9 mouse cellular contexts compared by ENCODE assay signal in the genomic region with DNA sequence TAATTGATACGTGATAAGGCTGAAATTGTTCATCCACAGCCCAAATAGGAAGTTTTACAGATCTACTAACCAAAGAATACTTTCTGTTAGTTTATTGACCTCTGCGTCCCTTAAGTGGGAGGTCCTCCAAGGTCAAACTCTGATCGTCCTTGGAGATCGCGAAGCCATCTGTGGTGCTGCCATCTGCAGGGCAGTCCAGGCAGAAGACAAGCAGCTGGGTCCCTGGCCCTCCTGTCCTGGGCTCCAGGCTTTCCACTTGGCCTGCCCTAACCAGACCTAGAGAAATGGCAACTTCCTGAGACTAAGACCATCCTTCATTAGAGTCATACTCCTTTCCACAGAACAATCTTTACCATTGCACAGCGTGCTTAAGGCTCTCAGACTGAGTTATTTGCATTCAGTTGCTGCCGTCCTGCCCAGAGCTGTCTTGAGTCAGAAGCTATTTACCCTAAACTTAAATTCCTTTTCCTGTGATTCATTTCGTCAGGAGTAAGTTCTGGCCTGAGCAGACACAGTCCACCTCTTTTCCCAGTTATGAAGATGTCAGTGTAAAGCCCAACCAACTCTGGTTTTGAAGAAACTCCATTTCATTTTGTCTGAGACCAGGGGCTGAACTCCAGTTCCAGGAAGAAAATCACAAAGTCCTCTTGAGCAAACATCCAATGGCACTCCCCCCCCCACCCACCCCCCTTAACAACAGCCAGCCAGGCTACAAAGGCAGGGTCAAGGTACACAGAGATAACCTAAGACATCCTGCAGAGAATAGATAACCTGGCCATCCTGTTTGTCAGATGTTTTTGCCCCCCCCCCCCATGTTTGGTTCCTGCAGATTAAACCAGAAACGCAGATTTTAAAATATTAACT. TPM values are rescaled to one million over a fixed set of nuclear protein-coding genes. Genes with fewer than 3 reads are reported as not detected.
A peak's percentile ranks its signal among the peaks of the same experiment; 100 is the strongest.
DNase-seq lines count a peak whose midpoint lies in the region; ATAC-seq and TF ChIP-seq lines count a peak whose summit lies in the region.
"Had no signal": no experiment of that assay in that cellular context is flagged by ENCODE, and none has a peak within 500 bp of the region (broad histone marks: within the 10 kb centered on the region; RNA-seq: fewer than 3 reads in every experiment).

No protein-coding gene starts in this region.

- no peak overlapping the region for H3K4me3 ChIP-seq in kidney, postnatal 0 days (replicated peaks; ENCODE audit: low read depth, low read length)
- no peak overlapping the region for H3K4me3 ChIP-seq in liver, postnatal 0 days (ENCODE audit: low read depth, low read length)
- H3K4me3 ChIP-seq: embryonic facial prominence, embryonic 12.5 days; megakaryocyte, embryonic 14.5 days had no signal

- H3K9ac ChIP-seq in kidney, postnatal 0 days (ENCODE audit: low read depth, low read length) = no peak overlapping the region
- no peak overlapping the region for H3K9ac ChIP-seq in liver, postnatal 0 days (replicated peaks)
- H3K9ac ChIP-seq: embryonic facial prominence, embryonic 12.5 days had no signal

- no peaks in the 10 kb centered on the region for H3K36me3 ChIP-seq in kidney, postnatal 0 days (ENCODE audit: insufficient read depth, low read length)
- H3K36me3 ChIP-seq in liver, postnatal 0 days (replicated peaks; ENCODE audit: insufficient read depth, low read length) = no peaks in the 10 kb centered on the region
- H3K36me3 ChIP-seq: embryonic facial prominence, embryonic 12.5 days had no signal

- H3K4me1 ChIP-seq in kidney, postnatal 0 days (replicated peaks; ENCODE audit: insufficient read depth, low read length) = no peaks in the 10 kb centered on the region
- 0 out of 2 replicates have a peak, but pooled peaks cover 4% of the 10 kb centered on the region for H3K4me1 ChIP-seq in liver, postnatal 0 days (ENCODE audit: insufficient read depth)
- H3K4me1 ChIP-seq: embryonic facial prominence, embryonic 12.5 days; megakaryocyte, embryonic 14.5 days had no signal

- WGBS in kidney, postnatal 0 days = 70% methylated on average over 9 of the region's 9 CpGs
- WGBS in liver, postnatal 0 days (ENCODE audit: insufficient replicate concordance) = 52% methylated on average over 9 of the region's 9 CpGs

- ATAC-seq in kidney, postnatal 0 days (replicated peaks; ENCODE audit: low FRiP score, low read depth) = no peak
- ATAC-seq in liver, postnatal 0 days = no peak
- no peak for ATAC-seq in frontal cortex, adult (ENCODE audit: low TSS enrichment)

- no peak overlapping the region for H3K27ac ChIP-seq in kidney, postnatal 0 days
- no peak overlapping the region for H3K27ac ChIP-seq in liver, postnatal 0 days (ENCODE audit: low read depth)
- H3K27ac ChIP-seq: embryonic facial prominence, embryonic 12.5 days had no signal

- no peak for DNase-seq in kidney, postnatal 0 days (ENCODE audit: low spot score)
- no peak for DNase-seq in kidney, adult 8-10 months
- peak; percentile 76 for DNase-seq in NIH3T3 (ENCODE audit: low read depth)
- peak; percentile 21 for DNase-seq in embryo, embryonic 10.5 days (ENCODE audit: low spot score)
- peak; percentile 16 for DNase-seq in liver, postnatal 0 days
- DNase-seq in right cerebral cortex, adult 2 months (ENCODE audit: low spot score in 2 of 2) = no peak

- no peak overlapping the region for H3K4me2 ChIP-seq in kidney, postnatal 0 days (ENCODE audit: low read length)
- no peak overlapping the region for H3K4me2 ChIP-seq in liver, postnatal 0 days (ENCODE audit: low read depth, low read length)
- H3K4me2 ChIP-seq: embryonic facial prominence, embryonic 12.5 days had no signal

- H3K9me3 ChIP-seq in kidney, postnatal 0 days (replicated peaks; ENCODE audit: low read length) = no peaks in the 10 kb centered on the region
- H3K9me3 ChIP-seq in liver, postnatal 0 days (ENCODE audit: low read length) = no peaks in the 10 kb centered on the region; the same call in 1 of the 2 replicates

- TF ChIP-seq EP300 in liver, postnatal 0 days (IDR thresholded peaks at IDR 0.05; ENCODE audit: low read depth) = no peak

- H3K27me3 ChIP-seq in kidney, postnatal 0 days (ENCODE audit: insufficient read depth, low read length) = no peaks in the 10 kb centered on the region
- H3K27me3 ChIP-seq in liver, postnatal 0 days (ENCODE audit: insufficient read depth, low read length) = no peaks in the 10 kb centered on the region
- H3K27me3 ChIP-seq: embryonic facial prominence, embryonic 12.5 days had no signal

- peak; percentile 32; the same call in 1 of the 2 replicates for TF ChIP-seq CTCF in kidney, postnatal 0 days (IDR thresholded peaks at IDR 0.05; ENCODE audit: low read depth)
- peak; percentile 48 for TF ChIP-seq CTCF in liver, postnatal 0 days (IDR thresholded peaks at IDR 0.05; ENCODE audit: low read depth)

RNA-seq across cellular contexts. Expression of a gene that starts 35.0 kb away (rescaled TPM):
- 0.38 TPM in 2 replicates for polyA plus RNA-seq in kidney, postnatal 0 days (2015; fragmentation: Nextera tagmentation; extraction: Ambion mirVana)
- 0.05 and 0.22 TPM in 2 replicates for polyA plus RNA-seq in liver, postnatal 0 days (2015; fragmentation: Nextera tagmentation; extraction: Ambion mirVana)

RNA-seq across cellular contexts. Expression of a gene that starts 38.0 kb away (rescaled TPM):
- polyA plus RNA-seq in kidney, postnatal 0 days (2015; fragmentation: Nextera tagmentation; extraction: Ambion mirVana) = 86.1 and 94.8 TPM in 2 replicates
- 17.0 and 17.1 TPM in 2 replicates for polyA plus RNA-seq in liver, postnatal 0 days (2015; fragmentation: Nextera tagmentation; extraction: Ambion mirVana)

Comparison
In these comparisons a context has a peak if more than half of its experiments do, and no peak if none do; other contexts are left out.
1. DNase-seq: peak in NIH3T3 (single experiment), embryo, embryonic 10.5 days (single experiment) and liver, postnatal 0 days (single experiment); none in kidney, postnatal 0 days (single experiment), kidney, adult 8-10 months (0 of 2) and right cerebral cortex, adult 2 months (0 of 2).